Mouse (Mus musculus) intestine, embryonic 14.5 days (tissue): Measurements from ENCODE around the gene Strada. TPM values are rescaled to one million over a fixed set of nuclear protein-coding genes. Genes with fewer than 3 reads are reported as not detected.
"Not testable (repeated sequence)": the region's sequence is repeated elsewhere in the genome, so short reads cannot be mapped to it uniquely, and the experiment has no call there.

Experiments
- ATAC-seq: fragments of 200-750 bp; cut with Nextera tagmentation; replicated peaks from 2 replicates; pipeline ENCODE4 v1.8.0; 2017; ENCODE audit warnings: low read depth, moderate number of reproducible peaks, moderate TSS enrichment, moderate library complexity; ENCODE audit not compliant: low FRiP score, low TSS enrichment
- DNase-seq: peaks from one replicate; pipeline ENCODE4 v3.0.0-alpha.2; 2018; ENCODE audit warnings: low spot score
- H3K27ac ChIP-seq: fragments of 300-500 bp; sonication (generic); 2 replicates; pipeline ENCODE4 v1.5.1; 2014; ENCODE audit warnings: low read depth, mild to moderate bottlenecking, control low read depth
- H3K27me3 ChIP-seq: fragments of 300-500 bp; sonication (generic); replicated peaks from 2 replicates; pipeline ENCODE4 v1.6.1; 2014; ENCODE audit warnings: low read length, control low read depth; ENCODE audit not compliant: control insufficient read depth, insufficient read depth
- H3K36me3 ChIP-seq: fragments of 300-500 bp; sonication (generic); 2 replicates; pipeline ENCODE4 v1.6.1; 2014; ENCODE audit warnings: low read length, control low read depth; ENCODE audit not compliant: control insufficient read depth, insufficient read depth
- H3K4me1 ChIP-seq: fragments of 300-500 bp; sonication (generic); replicated peaks from 2 replicates; pipeline ENCODE4 v1.6.1; 2014; ENCODE audit warnings: low read length, control low read depth, mixed read lengths; ENCODE audit not compliant: control insufficient read depth, insufficient read depth
- H3K4me2 ChIP-seq: fragments of 300-500 bp; sonication (generic); 2 replicates; pipeline ENCODE4 v1.6.1; 2014; ENCODE audit warnings: low read length
- H3K4me3 ChIP-seq: fragments of 300-500 bp; sonication (generic); 2 replicates; pipeline ENCODE4 v1.5.1; 2014; ENCODE audit warnings: low read depth, low read length, control low read depth, mixed read lengths
- H3K9ac ChIP-seq: fragments of 300-500 bp; sonication (generic); 2 replicates; pipeline ENCODE4 v1.6.1; 2014; ENCODE audit warnings: mild to moderate bottlenecking, low read length
- H3K9me3 ChIP-seq: fragments of 300-500 bp; sonication (generic); 2 replicates; pipeline ENCODE4 v1.6.1; 2016; ENCODE audit warnings: low read length, control low read depth; ENCODE audit not compliant: control insufficient read depth
- WGBS: fragments of 180-500 bp; shearing (Covaris S2); extraction: QIAGEN DNeasy Blood & Tissue Kit; methylation state at CpG from one replicate; pipeline ENCODE4 v1.1.7; 2014; 5-methylcytosine and 5-hydroxymethylcytosine counted together
- polyA plus RNA-seq: library from polyadenylated mRNA; unstranded; fragments of >200 nt; fragmentation: Nextera tagmentation; extraction: Ambion mirVana; gene quantifications from 2 replicates; pipeline ENCODE4 v1.2.1, GENCODE M21; 2014

Strada gene
- polyA plus RNA-seq, 1 experiment from 2014 or later: 20.6 TPM

DNA sequence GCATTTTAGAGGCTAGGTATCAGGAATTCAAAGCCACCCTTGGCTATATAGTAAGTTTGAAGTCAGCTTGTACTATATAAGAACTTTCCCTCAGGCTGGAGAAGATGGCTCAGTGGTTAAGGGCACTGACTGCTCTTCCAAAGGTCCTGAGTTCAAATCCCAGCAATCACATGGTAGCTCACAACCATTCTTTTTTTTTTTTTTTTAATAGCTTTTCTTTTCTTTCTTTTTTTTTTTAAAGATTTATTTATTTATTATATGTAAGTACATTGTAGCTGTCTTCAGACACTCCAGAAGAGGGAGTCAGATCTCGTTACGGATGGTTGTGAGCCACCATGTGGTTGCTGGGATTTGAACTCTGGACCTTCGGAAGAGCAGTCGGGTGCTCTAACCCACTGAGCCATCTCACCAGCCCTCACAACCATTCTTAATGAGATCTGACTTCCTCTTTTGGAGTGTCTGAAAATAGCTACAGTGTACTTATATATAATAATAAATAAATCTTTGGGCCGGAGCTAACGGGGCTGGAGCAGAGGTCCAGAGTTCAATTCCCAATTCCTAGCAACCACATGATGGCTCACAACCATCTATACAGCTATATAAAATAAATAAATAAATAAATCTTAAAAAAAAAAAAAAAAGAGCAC lies 75.1 kb downstream of the Strada start:
- not testable (repeated sequence) for H3K27ac ChIP-seq, H3K27me3 ChIP-seq, H3K4me2 ChIP-seq, DNase-seq, H3K9ac ChIP-seq, H3K9me3 ChIP-seq, ATAC-seq, H3K4me1 ChIP-seq, H3K4me3 ChIP-seq
- 95% methylated on average over 4 of the region's 6 CpGs for WGBS
- H3K36me3 ChIP-seq: peaks cover 59% of the 10 kb centered on the region

DNA sequence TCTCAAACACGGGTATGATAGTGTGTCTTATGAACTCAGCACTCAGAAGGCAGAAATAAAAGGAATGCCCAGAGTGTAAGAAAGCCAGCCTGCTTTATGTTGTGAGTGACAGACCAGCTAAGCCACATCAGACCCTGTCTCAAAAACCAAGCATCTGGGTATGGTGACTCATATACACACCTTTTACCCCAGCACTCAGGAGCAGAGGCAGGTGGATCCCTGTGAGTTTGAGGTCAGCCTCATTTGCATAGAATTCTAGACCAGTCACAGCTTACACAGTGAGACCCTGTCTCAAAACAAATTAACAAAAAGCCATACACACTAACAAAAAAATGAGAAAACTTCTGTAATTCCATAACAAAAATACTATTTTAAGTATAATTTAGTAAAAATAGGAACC lies 76.1 kb downstream of the Strada start:
- H3K9me3 ChIP-seq: no peaks in the 10 kb centered on the region
- 66% methylated on average over 1 of the region's 1 CpGs for WGBS
- H3K9ac ChIP-seq: no peak overlapping the region
- peaks cover 63% of the 10 kb centered on the region for H3K36me3 ChIP-seq
- no peaks in the 10 kb centered on the region for H3K27me3 ChIP-seq
- DNase-seq (no peak), ATAC-seq (no peak)
- no peaks in the 10 kb centered on the region for H3K4me1 ChIP-seq
- H3K4me3 ChIP-seq: no peak overlapping the region
- H3K27ac ChIP-seq: no peak overlapping the region
- no peak overlapping the region for H3K4me2 ChIP-seq

GRCm38 (mm10) chr11:106124784-106125183 lies 77.2 kb downstream of the Strada start:
- no peaks in the 10 kb centered on the region for H3K27me3 ChIP-seq
- H3K9me3 ChIP-seq: no peaks in the 10 kb centered on the region
- ATAC-seq (no peak), DNase-seq (no peak)
- no peak overlapping the region for H3K4me2 ChIP-seq
- WGBS: 85% methylated on average over 4 of the region's 4 CpGs
- no peak overlapping the region for H3K9ac ChIP-seq
- peaks cover 57% of the 10 kb centered on the region for H3K36me3 ChIP-seq
- no peaks in the 10 kb centered on the region for H3K4me1 ChIP-seq
- no peak overlapping the region for H3K27ac ChIP-seq
- H3K4me3 ChIP-seq: no peak overlapping the region

DNA sequence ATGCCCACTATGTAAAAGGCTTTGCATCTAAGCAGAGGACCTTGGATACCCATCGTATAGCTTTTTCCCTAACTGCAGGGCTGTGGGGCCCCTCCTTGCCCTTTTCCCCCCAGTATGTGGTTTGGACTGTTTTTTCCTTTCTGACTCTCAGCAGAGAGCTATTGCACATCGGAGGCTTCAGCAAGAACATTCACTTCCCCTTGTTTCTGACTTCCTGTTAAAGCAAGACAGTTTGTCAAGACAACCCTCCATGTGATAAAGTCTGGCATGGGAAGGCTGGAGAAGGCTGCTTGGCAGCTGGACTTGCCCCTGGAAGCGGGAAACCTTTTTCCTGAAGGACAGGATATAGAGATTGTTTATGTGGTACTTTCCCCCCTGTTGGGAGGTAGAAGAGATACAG lies 79.2 kb downstream of the Strada start:
- H3K4me3 ChIP-seq: no peak overlapping the region
- H3K9me3 ChIP-seq: no peaks in the 10 kb centered on the region
- no peak overlapping the region for H3K27ac ChIP-seq
- no peaks in the 10 kb centered on the region for H3K4me1 ChIP-seq
- WGBS: 71% methylated on average over 3 of the region's 3 CpGs
- peaks cover 62% of the 10 kb centered on the region for H3K36me3 ChIP-seq
- H3K4me2 ChIP-seq: no peak overlapping the region
- H3K9ac ChIP-seq: no peak overlapping the region
- no peaks in the 10 kb centered on the region for H3K27me3 ChIP-seq
- DNase-seq (no peak), ATAC-seq (no peak)

GRCm38 (mm10) chr11:106122221-106122620 lies 79.7 kb downstream of the Strada start:
- H3K27ac ChIP-seq: no peak overlapping the region
- DNase-seq: no peak
- no peak for ATAC-seq
- H3K4me2 ChIP-seq: no peak overlapping the region
- no peaks in the 10 kb centered on the region for H3K9me3 ChIP-seq
- no peaks in the 10 kb centered on the region for H3K4me1 ChIP-seq
- H3K36me3 ChIP-seq: peaks cover 67% of the 10 kb centered on the region
- 91% methylated on average over 5 of the region's 5 CpGs for WGBS
- no peaks in the 10 kb centered on the region for H3K27me3 ChIP-seq
- H3K4me3 ChIP-seq: no peak overlapping the region
- H3K9ac ChIP-seq: no peak overlapping the region

Other genes with a start within 250 kb of the Strada start
- 38.1 TPM in 2 replicates for gene Cyb561, start 248.8 kb downstream of the Strada start, polyA plus RNA-seq
- gene Ace, start 234.2 kb downstream of the Strada start, polyA plus RNA-seq: 1.4 TPM in 2 replicates
- gene Ace3, start 207.5 kb downstream of the Strada start, polyA plus RNA-seq: not detected in 2 replicates
- 0.99 and 1.3 TPM in 2 replicates for gene Kcnh6, start 194.0 kb downstream of the Strada start, polyA plus RNA-seq
- gene Dcaf7, start 165.3 kb downstream of the Strada start, polyA plus RNA-seq: 62.2 and 68.6 TPM in 2 replicates
- gene Taco1, start 136.1 kb downstream of the Strada start, polyA plus RNA-seq: 8.8 and 10.3 TPM in 2 replicates
- 22.3 and 23.0 TPM in 2 replicates for gene Map3k3, start 117.6 kb downstream of the Strada start, polyA plus RNA-seq
- gene Gm10840, start 41.3 kb downstream of the Strada start, polyA plus RNA-seq: not detected in 2 replicates
- gene Limd2, start 41.3 kb downstream of the Strada start, polyA plus RNA-seq: 129 and 153 TPM in 2 replicates
- 64.4 and 76.1 TPM in 2 replicates for gene Ccdc47, start 14.2 kb upstream of the Strada start, polyA plus RNA-seq
- 66.5 and 80.8 TPM in 2 replicates for gene Ddx42, start 14.8 kb upstream of the Strada start, polyA plus RNA-seq
- gene Ftsj3, start 53.9 kb upstream of the Strada start, polyA plus RNA-seq: 65.1 and 69.9 TPM in 2 replicates
- 248 and 256 TPM in 2 replicates for gene Psmc5, start 54.0 kb upstream of the Strada start, polyA plus RNA-seq
- 64.4 and 72.4 TPM in 2 replicates for gene Smarcd2, start 70.8 kb upstream of the Strada start, polyA plus RNA-seq
- gene Tcam1, start 74.5 kb upstream of the Strada start, polyA plus RNA-seq: 0.16 and 0.26 TPM in 2 replicates
- gene Gh, start 99.7 kb upstream of the Strada start, polyA plus RNA-seq: not detected in 2 replicates
- gene Cd79b, start 112.6 kb upstream of the Strada start, polyA plus RNA-seq: 3.8 and 4.2 TPM in 2 replicates
- 0.04 TPM in 1 of 2 replicates, not detected in the other for gene Scn4a, start 151.1 kb upstream of the Strada start, polyA plus RNA-seq
- 0.60 and 0.74 TPM in 2 replicates for gene Prr29, start 163.3 kb upstream of the Strada start, polyA plus RNA-seq
- gene Icam2, start 185.9 kb upstream of the Strada start, polyA plus RNA-seq: 41.6 and 50.5 TPM in 2 replicates